Mouse (Mus musculus) duodenum, adult 2 months (tissue): ENCODE data around the gene Fam193b. TPM values are rescaled to one million over a fixed set of nuclear protein-coding genes. Genes with fewer than 3 reads are reported as not detected.

ENCODE experiments used
- polyA plus RNA-seq: library from polyadenylated mRNA; depleted of rRNA; stranded (reverse); fragments of >200 nt; gene quantifications from 2 replicates; pipeline ENCODE4 v1.2.3, GENCODE M21; 2012; ENCODE audit warnings: low replicate concordance; rRNA removed

The Fam193b gene
- 71.0 and 75.1 TPM in 2 replicates for polyA plus RNA-seq

GRCm38 (mm10) chr13:55571027-55571751 lies at the start of gene Fam193b:
Gene Fam193b, minus strand, starts transcription at chr13:55571120.

GRCm38 (mm10) chr13:55599566-55600540 lies 28.9 kb upstream of the Fam193b start, which contains the start of gene B4galt7:
Gene B4galt7, plus strand, starts transcription at chr13:55599896.

DNA sequence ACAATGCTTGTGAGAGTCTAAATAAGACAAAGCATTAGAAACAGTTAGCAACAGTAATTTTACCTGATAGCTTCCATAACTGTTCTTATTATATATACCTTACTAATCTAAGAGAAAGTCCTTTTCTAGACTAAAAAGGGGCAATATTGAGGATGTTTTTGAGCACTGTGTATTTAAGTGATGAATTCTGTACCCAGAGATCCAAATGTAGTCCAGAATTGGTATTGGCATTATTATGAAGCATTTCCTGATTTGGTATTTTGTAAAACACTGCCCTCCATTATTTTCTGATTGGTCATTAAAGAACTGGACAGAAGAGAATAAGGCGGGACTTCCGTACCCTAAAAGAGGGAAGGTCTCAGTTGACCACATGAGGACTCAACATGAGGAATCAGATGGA lies 2.5 kb upstream of the Fam193b start, which contains the start of gene Tmed9:
TSS of gene Tmed9 (plus strand) at position 301 of the 400 bp plus-strand sequence.

DNA sequence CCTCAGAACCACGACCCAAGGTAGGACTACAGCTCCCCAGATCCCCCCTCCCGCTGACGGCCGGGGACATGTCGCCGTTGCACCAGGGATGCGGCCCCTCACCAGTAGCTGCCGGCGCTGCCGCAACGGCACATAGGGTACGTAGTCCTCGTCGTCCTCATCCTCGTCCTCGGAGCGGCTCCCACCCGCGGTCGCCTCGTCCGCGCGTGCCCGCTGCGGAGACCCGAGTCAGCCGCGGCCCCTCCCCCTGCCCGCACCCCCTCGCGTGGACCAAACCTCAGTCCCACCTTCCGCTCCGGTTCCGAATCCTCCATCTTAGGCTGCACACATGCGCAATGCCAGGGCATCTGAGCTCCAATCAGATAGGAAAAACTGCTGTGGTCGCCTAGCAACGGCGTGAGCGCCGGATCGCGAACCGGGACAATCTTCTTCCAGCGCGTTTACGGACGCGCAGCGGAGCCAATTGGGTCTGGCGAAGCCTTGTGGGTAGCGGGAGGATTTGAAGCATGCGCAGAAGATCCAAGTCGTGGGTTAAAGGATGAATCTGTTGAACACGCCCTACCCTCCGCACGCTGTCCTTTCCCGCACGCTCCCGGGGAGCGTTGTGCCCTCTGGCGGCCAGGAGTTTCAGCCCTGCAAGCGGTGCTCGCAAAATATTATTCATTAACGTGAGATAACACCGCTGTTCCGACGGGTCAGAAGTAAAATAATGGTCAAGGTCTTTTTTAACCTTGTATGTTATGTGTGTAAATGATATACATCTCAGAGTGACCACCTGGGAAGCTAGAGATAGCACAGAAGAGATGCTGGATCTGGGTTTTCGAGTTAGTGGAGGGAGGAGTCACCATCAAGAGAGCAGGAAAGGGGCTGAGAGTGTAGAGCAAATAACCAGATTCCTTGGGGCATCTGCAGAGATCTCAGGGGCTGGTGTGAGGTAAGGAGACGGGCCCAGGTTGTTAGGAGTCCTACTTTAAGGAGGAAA lies 34.4 kb downstream of the Fam193b start, which contains the start of gene Ddx41:
TSS of gene Ddx41 (minus strand) at position 465 of the 982 bp plus-strand sequence.

DNA sequence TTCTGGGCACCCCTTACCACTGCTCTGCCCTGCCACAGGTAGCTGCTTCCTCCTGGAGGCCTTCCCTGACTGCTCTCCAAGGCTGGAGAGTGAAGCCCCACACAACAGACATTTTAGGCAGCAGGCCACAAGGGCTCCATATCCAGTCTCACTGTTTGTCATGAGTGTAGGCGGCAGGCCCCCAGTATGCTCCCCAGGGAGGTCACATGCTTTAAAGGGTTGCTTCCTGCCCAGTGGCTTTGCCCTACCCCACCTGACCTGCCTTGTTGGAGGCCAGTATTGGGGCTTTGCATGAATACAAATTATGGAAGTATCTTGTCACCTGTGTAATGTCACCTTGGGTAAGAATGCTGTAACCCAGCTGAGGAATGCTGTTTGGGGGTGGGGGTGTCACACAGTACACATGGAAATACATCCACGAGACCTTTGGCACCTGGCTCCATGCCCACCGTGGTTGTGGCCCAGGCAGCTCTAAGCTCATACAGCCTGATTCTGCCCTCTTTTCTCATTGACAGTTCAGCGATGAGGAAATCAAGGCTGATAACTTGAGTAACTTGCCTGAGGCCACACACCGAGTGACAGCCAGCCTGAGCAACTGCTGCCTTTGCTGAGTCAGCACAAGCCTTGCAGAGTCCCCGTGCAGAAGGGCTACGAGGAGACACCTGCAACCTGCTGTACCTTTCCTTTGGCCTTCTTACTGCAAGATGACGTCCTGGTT lies 41.6 kb downstream of the Fam193b start, which contains the start of gene Dok3:
TSS of gene Dok3 (minus strand) at position 99 of the 718 bp plus-strand sequence.

DNA sequence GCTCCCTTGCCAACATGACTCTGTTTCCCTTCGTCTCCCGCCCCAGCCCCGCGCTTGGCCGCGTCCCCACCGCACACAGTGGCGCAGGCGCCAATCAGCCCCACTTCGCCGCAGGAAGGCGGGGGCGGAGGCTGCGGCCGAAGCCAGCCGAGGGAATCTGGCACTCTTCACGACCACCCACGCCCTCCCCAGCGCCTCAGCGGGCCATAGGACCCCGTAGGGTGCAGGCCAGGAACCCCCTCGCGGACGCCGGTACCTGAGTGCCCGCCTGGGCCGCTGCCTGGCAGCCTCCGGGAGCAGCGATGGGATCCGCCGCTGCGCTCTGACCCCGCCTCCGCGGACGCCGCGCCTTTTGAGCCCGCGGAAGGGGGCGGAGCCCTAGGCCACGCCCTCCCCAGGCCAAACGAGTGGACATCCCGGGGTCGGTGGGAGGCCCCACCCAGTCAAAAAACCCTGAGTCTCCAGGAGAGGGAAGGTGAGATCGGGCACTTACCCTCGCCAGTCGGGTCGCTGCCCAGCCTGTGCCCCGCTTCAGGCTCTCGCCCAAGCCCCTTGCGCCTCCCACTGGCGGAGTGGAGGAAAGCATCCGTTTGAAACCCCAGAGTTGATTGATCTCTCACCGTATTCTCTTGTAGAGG lies 57.7 kb downstream of the Fam193b start, which contains the start of gene Pdlim7:
TSS of gene Pdlim7 (minus strand) at position 566 of the 638 bp plus-strand sequence.

Other genes starting within 250 kb of the Fam193b start
- 50.4 and 109 TPM in 2 replicates for gene Rab24, start 249.2 kb downstream of the Fam193b start, polyA plus RNA-seq
- 6.6 and 8.8 TPM in 2 replicates for gene Mxd3, start 241.3 kb downstream of the Fam193b start, polyA plus RNA-seq
- gene Lman2, start 208.3 kb downstream of the Fam193b start, polyA plus RNA-seq, result 79.1 and 91.4 TPM in 2 replicates
- 5.0 and 14.5 TPM in 2 replicates for gene Rgs14, start 201.4 kb downstream of the Fam193b start, polyA plus RNA-seq
- 0.12 and 0.28 TPM in 2 replicates for gene Slc34a1, start 172.9 kb downstream of the Fam193b start, polyA plus RNA-seq
- gene Pfn3, start 155.9 kb downstream of the Fam193b start, polyA plus RNA-seq, result not detected in 2 replicates
- 0.13 and 0.63 TPM in 2 replicates for gene F12, start 144.3 kb downstream of the Fam193b start, polyA plus RNA-seq
- 25.7 and 27.4 TPM in 2 replicates for gene Grk6, start 126.0 kb downstream of the Fam193b start, polyA plus RNA-seq
- gene Prr7, start 106.9 kb downstream of the Fam193b start, polyA plus RNA-seq, result 5.1 and 13.9 TPM in 2 replicates
- 10.7 and 14.9 TPM in 2 replicates for gene Dbn1, start 83.0 kb downstream of the Fam193b start, polyA plus RNA-seq
- gene Pdlim7, start 57.4 kb downstream of the Fam193b start, polyA plus RNA-seq, result 54.3 and 103 TPM in 2 replicates
- 11.7 and 26.9 TPM in 2 replicates for gene Dok3, start 41.8 kb downstream of the Fam193b start, polyA plus RNA-seq
- gene Ddx41, start 34.5 kb downstream of the Fam193b start, polyA plus RNA-seq, result 36.9 and 37.2 TPM in 2 replicates
- 19.5 and 29.4 TPM in 2 replicates for gene Tmed9, start 2.6 kb upstream of the Fam193b start, polyA plus RNA-seq
- gene B4galt7, start 28.8 kb upstream of the Fam193b start, polyA plus RNA-seq, result 16.1 and 17.0 TPM in 2 replicates
- gene Caml, start 51.9 kb upstream of the Fam193b start, polyA plus RNA-seq, result 4.8 and 8.4 TPM in 2 replicates
- 3.5 and 5.7 TPM in 2 replicates for gene Ddx46, start 63.9 kb upstream of the Fam193b start, polyA plus RNA-seq
- gene B230219D22Rik, start 122.0 kb upstream of the Fam193b start, polyA plus RNA-seq, result 3.9 and 6.0 TPM in 2 replicates
- 25.9 and 33.2 TPM in 2 replicates for gene Txndc15, start 143.5 kb upstream of the Fam193b start, polyA plus RNA-seq
- gene Pcbd2, start 156.2 kb upstream of the Fam193b start, polyA plus RNA-seq, result 9.5 and 20.7 TPM in 2 replicates
- gene Catsper3, start 213.4 kb upstream of the Fam193b start, polyA plus RNA-seq, result 0.11 TPM in 1 of 2 replicates, not detected in the other